Mouse (Mus musculus) retina, postnatal 7 days (tissue): Measurements from ENCODE around the gene Gm17428.
"Not testable (repeated sequence)": the region's sequence is repeated elsewhere in the genome, so short reads cannot be mapped to it uniquely, and the experiment has no call there.

Experiments
- DNase-seq: peaks from one replicate; pipeline ENCODE4 v3.0.0-alpha.2; 2012; ENCODE audit warnings: low read depth, low spot score

The Gm17428 gene

GRCm38 (mm10) chr14:54988882-54989281, 12.1 kb downstream of the Gm17428 start:
- DNase-seq: no peak

- no peak for DNase-seq
Measured at GRCm38 (mm10) chr14:54989886-54990441, 13.2 kb downstream of the Gm17428 start.

- DNase-seq: no peak
Measured at GRCm38 (mm10) chr14:54992196-54992595, 15.5 kb downstream of the Gm17428 start.

GRCm38 (mm10) chr14:54993636-54994035, 16.9 kb downstream of the Gm17428 start:
- no peak for DNase-seq

- no peak for DNase-seq
Measured at GRCm38 (mm10) chr14:54994136-54994868, 17.6 kb downstream of the Gm17428 start, which contains the start of gene Myh7. Gene Myh7 (minus strand): TSS chr14:54994626.

- no peak for DNase-seq
Measured at GRCm38 (mm10) chr14:54994869-54995186, 18.1 kb downstream of the Gm17428 start.

GRCm38 (mm10) chr14:54995457-54996138, 18.9 kb downstream of the Gm17428 start:
- DNase-seq: peak; percentile 49

GRCm38 (mm10) chr14:54996793-54997192, 20.1 kb downstream of the Gm17428 start:
- no peak for DNase-seq

- DNase-seq: no peak
Measured at GRCm38 (mm10) chr14:54997297-54997696, 20.6 kb downstream of the Gm17428 start.

- no peak for DNase-seq
Measured at GRCm38 (mm10) chr14:54998680-54999079, 21.9 kb downstream of the Gm17428 start.

GRCm38 (mm10) chr14:54999868-55000267, 23.1 kb downstream of the Gm17428 start:
- not testable (repeated sequence) for DNase-seq

GRCm38 (mm10) chr14:55000814-55001213, 24.1 kb downstream of the Gm17428 start:
- DNase-seq: no peak

GRCm38 (mm10) chr14:55001446-55001845, 24.7 kb downstream of the Gm17428 start:
- DNase-seq: no peak

- DNase-seq: no peak
Measured at GRCm38 (mm10) chr14:55001938-55002686, 25.4 kb downstream of the Gm17428 start.

- no peak for DNase-seq
Measured at GRCm38 (mm10) chr14:55002687-55003120, 26.0 kb downstream of the Gm17428 start.

- no peak for DNase-seq
Measured at GRCm38 (mm10) chr14:55003878-55004855, 27.4 kb downstream of the Gm17428 start.

GRCm38 (mm10) chr14:55005506-55005905, 28.8 kb downstream of the Gm17428 start:
- DNase-seq: no peak

- DNase-seq: no peak
Measured at GRCm38 (mm10) chr14:55005967-55006366, 29.2 kb downstream of the Gm17428 start.

GRCm38 (mm10) chr14:55006541-55006940, 29.8 kb downstream of the Gm17428 start:
- no peak for DNase-seq

- DNase-seq: no peak
Measured at GRCm38 (mm10) chr14:55007120-55007908, 30.6 kb downstream of the Gm17428 start.
